Mouse (Mus musculus): ENCODE results near the gene Adamtsl1.

GRCm38 (mm10) chr4:86410946-86411345 is 897.0 kb downstream of the Adamtsl1 start:
- TF ChIP-seq CTCF (IDR thresholded peaks at IDR 0.05; ENCODE audit: borderline replicate concordance, extremely low read depth, insufficient read depth, insufficient read length) (no peak), POLR2A (IDR thresholded peaks at IDR 0.05; ENCODE audit: borderline replicate concordance, extremely low read depth, insufficient read depth, insufficient read length, poor library complexity, severe bottlenecking) (no peak)

Data from brain, embryonic 14.5 days (tissue).